Mouse (Mus musculus) lung, postnatal 0 days (tissue): Measurements from ENCODE around the gene Medag.

Experiments used
- CTCF ChIP-seq: IDR thresholded peaks from 2 replicates; pipeline ENCODE4 v1.5.1; 2016; ENCODE audit warnings: antibody characterized with exemption, mild to moderate bottlenecking
- EP300 ChIP-seq: IDR thresholded peaks from 2 replicates; pipeline ENCODE4 v1.6.1; 2016; ENCODE audit warnings: antibody characterized with exemption, mild to moderate bottlenecking, control low read depth

- TF ChIP-seq CTCF (no peak), EP300 (no peak)
These were observed 37.9 kb downstream of the Medag start for GRCm38 (mm10) chr5:149449406-149449805.
